Mouse (Mus musculus): Measurements from ENCODE around the gene Svop.

Gene Svop

GRCm38 (mm10) chr5:114043800-114044199 is 47.6 kb downstream of the Svop start:
- DNase-seq = no peak

GRCm38 (mm10) chr5:114041327-114041930 is 49.9 kb downstream of the Svop start:
- DNase-seq = no peak

- no peak for DNase-seq
These were observed 50.5 kb downstream of the Svop start for GRCm38 (mm10) chr5:114040911-114041310.

- DNase-seq = no peak
These were observed 50.9 kb downstream of the Svop start for GRCm38 (mm10) chr5:114040508-114040907.

- no peak for DNase-seq
These were observed 56.3 kb downstream of the Svop start for GRCm38 (mm10) chr5:114035111-114035510.

GRCm38 (mm10) chr5:114034393-114034792 is 57.0 kb downstream of the Svop start:
- DNase-seq = no peak

GRCm38 (mm10) chr5:114032161-114032763 is 59.1 kb downstream of the Svop start:
- no peak for DNase-seq

- DNase-seq = no peak
These were observed 60.7 kb downstream of the Svop start for GRCm38 (mm10) chr5:114030652-114031051.

GRCm38 (mm10) chr5:114028111-114028510 is 63.3 kb downstream of the Svop start:
- no peak for DNase-seq

- DNase-seq = no peak
These were observed 64.0 kb downstream of the Svop start for GRCm38 (mm10) chr5:114027217-114027944.

- DNase-seq = no peak
These were observed 66.5 kb downstream of the Svop start for GRCm38 (mm10) chr5:114024885-114025284.

- no peak for DNase-seq
These were observed 67.0 kb downstream of the Svop start for GRCm38 (mm10) chr5:114024390-114024789.

- no peak for DNase-seq
These were observed 76.2 kb downstream of the Svop start for GRCm38 (mm10) chr5:114015121-114015520.

- no peak for DNase-seq
These were observed 82.3 kb downstream of the Svop start for GRCm38 (mm10) chr5:114009049-114009448.

GRCm38 (mm10) chr5:114007753-114008453 is 83.5 kb downstream of the Svop start:
- no peak for DNase-seq

- no peak for DNase-seq
These were observed 84.4 kb downstream of the Svop start for GRCm38 (mm10) chr5:114006974-114007373.

- DNase-seq = no peak
These were observed 86.3 kb downstream of the Svop start for GRCm38 (mm10) chr5:114005100-114005499.

- no peak for DNase-seq
These were observed 86.8 kb downstream of the Svop start for GRCm38 (mm10) chr5:114004573-114004972.

- no peak for DNase-seq
These were observed 87.8 kb downstream of the Svop start, which contains the start of gene Dao for GRCm38 (mm10) chr5:114003542-114003941. Dao (plus strand) TSS chr5:114003703.

- DNase-seq = no peak
These were observed 92.0 kb downstream of the Svop start for GRCm38 (mm10) chr5:113999382-113999781.

- no peak for DNase-seq
These were observed 94.9 kb downstream of the Svop start for GRCm38 (mm10) chr5:113996458-113996857.

- peak; percentile 88 for DNase-seq
These were observed 97.6 kb downstream of the Svop start, which contains the start of gene Ssh1 for GRCm38 (mm10) chr5:113993487-113994465. Ssh1 (minus strand) TSS chr5:113993894.

Measured in right cerebral cortex, postnatal 25 days (tissue).